Mouse (Mus musculus): Measurements from ENCODE around the gene Kcnh7.

Gene Kcnh7

DNA sequence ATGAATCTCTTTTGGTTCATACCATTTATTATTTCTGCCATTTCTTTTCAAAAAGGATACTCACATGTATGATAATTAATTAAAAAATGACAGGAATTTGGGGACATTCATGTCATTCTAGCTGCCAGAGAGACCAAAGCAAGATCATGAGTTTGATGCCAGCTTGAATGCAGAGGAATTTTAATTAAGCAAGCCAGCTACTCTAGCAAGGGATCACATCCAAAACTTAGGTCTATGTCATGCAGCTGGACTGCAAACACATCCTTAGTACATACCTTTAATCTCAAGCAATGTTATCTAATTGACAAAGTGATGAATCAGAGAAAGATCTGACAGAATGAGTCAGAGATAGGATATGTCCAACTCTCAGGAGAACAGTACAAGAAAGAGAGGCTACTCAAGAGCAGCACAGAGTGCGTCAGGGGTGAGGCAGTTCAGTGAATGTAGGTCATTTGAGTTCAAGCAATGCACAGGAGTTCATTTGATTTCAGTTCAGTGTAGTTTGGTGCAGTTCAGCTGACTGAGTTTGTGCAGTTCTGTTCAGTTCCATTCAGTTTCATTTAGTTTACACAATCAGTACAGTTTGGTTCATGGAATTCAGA is 248.7 kb downstream of the Kcnh7 start:
- DNase-seq (ENCODE audit: low spot score in 2 of 2), result no peak

DNA sequence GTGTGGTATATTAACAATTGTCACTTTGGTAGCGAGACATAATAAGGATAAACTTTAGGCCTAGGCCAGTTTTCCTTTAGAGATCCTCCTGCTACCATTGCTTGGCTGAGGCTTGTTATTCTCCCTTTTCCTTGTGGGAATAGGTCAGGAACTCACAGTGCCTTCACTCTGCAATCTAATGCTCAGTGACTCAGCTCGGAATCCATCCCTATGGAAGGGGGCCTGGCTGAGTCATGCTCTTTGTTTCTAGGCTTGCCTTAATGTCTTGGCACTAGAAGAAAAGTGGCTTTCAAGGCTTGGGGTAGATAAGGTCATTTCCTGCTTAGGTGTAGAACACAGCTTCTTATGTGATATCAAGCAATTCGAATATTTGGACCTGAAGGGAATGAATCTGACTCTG is 255.6 kb downstream of the Kcnh7 start:
- no peak for DNase-seq (ENCODE audit: low spot score in 2 of 2)

DNA sequence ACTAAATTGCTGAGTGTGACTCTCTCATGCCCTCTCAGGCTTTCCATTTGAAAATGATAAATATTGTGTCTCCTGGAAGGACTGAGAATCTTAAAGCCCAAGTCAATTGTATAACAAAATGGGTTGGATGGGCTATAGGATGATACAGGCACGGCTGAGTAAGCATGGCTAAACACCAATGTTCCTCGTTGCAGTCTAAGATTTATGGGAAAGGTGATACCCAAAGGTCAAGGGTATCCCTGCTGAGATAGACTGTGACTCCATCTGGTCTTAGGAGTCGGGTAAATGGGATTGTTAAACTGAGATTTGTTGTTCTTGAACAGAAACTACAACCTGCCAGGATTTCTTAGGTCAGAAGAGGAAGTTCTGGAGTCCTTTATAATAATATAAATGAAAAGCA is 256.0 kb downstream of the Kcnh7 start:
- no peak for DNase-seq (ENCODE audit: low spot score in 2 of 2)

DNA sequence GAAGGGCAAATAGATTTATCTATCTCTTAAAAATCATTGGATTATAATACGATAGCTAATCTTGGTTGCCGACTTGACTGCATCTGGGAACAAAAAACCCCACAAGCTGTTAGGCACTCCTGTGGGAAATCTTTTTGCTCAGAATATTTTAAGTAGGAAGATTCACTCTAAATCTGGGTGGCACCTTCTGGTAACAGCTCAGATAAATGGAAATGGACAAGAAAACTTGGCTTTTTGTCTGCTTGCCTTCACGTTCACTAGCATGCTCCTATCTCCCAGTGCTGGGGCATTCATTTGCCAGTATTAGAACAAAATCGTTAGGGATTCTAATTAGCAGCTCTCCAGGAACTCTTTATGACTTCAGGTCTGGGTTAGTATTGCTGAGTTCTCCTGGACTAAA is 260.3 kb downstream of the Kcnh7 start:
- DNase-seq (ENCODE audit: low spot score in 2 of 2), result peak in 1 of 2 experiments; percentile 16

DNA sequence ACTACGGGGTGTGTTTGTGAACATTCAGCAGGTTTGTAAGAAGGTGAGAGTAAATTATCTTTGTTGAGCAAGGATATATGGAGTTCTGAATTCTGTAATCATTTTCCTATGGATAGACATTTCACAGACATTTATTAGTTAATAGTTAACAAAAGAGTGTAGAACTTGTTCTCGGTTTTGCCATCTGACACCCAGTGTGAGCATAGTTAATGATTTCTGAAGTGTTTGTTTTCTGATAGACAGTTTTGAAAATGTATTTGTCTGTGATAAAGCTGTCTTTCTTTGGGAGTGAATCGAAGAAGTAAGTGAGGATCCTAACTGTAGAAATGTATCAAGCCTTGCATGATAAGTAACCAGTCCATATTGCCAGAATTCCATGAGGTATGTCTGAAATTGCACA is 276.4 kb downstream of the Kcnh7 start:
- no peak for DNase-seq (ENCODE audit: low spot score in 2 of 2)

DNA sequence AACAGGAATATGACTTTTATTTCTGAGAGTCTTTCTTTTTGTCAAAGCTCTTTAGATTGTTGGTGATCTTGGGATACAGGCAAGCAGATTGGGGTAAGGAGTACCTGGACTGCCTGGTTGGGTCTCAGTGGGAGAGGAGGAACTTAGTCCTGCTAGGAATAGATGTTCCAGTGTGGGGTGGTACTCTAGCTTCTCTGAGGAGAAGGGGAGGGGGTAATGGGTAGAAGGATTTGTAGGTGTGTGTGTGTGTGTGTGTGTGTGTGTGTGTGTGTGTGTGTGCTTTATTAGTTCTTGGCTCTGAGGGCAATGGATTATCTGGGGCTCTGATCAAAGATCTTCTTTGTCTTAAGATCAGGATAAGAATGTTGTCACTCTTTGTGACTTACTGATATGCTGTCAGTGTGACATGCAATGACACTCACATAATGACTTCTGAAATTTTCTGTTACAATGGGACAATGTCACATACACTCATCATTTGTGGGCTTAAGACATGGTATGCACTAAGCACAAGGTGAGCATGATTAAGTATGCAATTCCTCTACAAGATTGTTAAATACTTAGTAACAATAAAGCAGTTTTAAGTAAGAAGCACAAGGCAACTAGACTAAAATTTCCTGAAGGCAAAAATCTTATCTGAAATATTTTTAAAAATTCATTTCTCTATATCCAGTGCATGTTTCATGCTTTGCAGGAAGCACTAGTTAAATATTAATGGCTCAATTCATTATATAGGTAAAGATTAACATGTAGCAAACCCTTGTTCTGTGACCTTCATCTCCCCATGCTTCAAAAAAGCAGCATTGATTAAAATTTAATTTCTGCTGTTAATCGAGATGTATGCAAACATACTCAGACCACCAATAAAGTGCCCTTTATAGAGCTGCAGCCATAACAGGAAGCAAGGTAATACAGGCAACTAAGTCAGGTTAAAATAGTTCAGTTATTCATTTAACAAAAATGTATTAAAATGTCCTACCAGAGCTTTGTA is 281.4 kb downstream of the Kcnh7 start:
- DNase-seq (ENCODE audit: low spot score in 2 of 2), result no peak

DNA sequence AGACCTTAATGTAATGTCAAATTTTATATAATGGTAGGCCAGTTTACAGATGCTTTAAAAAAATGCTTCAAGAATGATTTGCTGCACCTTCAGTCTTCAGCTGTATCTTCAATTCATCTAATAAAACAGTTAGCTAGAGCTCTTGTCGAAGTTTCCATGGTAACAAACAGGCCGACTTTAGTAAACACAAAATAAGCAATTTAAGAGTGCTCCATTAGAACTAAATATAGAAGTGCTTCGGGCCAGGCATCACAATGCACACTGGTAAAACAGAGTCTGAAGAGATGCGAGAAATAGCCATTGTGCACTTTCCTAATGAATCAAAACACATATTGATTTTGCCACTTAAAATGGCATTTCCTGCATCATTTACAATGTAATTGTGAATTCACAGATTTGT is 305.3 kb downstream of the Kcnh7 start:
- no peak for DNase-seq (ENCODE audit: low spot score in 2 of 2)

DNA sequence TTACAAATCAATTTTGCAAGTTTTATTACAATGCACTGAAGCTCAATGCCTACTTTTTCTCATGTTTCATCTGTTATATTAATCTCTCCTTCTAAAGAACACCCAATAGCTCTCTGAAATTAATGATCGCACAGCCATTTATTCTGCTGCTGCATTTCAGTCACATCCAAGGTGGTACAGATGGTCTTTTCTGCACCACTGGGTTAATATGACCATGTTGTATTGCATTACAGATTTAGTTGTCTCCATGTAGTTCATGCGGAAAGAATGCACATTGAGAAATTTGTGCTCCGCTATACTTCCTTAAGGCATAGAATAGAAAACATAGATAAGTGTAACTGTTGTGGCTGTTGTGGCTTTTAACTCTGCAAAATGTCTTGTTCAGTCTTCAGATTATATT is 328.7 kb downstream of the Kcnh7 start:
- DNase-seq (ENCODE audit: low spot score in 2 of 2), result no peak

DNA sequence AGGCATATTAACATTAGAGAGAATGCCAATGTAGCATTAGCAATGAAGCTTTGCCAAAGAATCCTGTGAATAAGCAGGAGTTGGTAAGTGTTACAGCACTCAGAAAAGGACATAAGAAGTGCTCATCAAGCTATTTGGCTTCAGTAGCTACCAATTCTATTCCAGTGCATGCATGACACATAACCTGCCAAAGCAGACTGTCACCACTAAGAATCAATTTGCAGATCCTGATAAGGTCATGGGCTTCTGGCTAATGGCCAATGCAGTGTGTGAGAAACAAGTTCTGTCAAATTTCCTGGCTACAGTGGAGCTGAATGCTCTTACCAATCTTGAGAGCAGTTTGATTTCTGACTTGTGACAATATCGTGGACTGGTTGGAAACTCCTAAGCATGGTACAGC is 341.5 kb downstream of the Kcnh7 start:
- DNase-seq (ENCODE audit: low spot score in 2 of 2), result no peak

DNA sequence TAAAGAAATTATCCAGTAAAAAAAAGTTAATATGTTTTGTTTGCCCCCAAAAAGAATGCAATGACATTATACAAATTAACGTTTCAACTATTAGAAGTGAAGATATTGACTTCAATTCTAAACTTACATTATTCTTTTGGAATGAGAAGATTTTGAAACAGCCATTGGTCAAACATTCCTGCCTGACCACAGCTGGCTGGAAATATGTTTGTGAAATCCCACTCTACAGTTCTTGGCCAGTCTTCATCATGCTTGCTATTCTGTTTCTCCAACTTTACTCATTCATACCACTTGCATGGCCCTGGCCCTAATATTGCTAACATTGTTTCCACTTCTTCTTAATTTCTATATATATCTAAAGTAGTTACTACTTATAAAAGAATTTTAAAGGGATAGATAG is 349.8 kb downstream of the Kcnh7 start:
- DNase-seq (ENCODE audit: low spot score in 2 of 2), result no peak

DNA sequence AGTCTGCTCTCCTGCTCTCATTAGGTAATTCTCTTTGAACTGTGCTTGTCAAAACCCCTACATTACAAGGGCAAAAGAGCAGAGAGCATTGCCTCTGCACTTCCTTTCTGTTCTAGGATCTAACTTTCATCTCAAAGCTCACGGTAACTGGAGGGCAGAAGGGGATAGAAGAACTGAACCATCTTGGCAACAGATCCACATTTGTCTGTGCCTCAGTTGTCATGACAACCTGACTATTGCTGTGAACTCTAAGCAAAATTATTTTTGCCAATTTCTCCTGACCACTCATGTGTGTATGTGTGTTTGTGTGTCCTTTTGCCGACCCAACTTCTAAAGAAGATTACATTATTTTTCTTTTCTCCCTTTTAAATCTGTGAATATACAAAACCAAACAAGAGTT is 364.9 kb downstream of the Kcnh7 start:
- DNase-seq (ENCODE audit: low spot score in 2 of 2), result no peak

DNA sequence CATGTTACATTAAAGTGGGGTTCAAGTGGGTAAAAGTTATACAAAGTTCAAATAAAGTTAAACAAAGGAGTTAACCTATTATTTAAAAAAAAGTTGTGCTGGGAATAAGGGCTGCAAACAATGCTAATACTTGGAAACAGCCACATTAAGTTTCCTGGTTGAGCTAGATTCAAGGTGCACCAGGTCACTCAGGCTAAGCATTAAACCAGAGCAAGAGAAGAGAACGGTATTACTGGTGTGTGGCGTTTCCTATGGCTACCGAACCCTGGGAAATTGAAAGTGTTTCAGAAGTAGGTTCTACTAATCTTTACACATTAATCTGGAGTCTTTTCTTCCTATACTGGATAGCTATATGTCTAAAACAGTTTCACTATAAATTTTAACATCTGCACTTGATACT is 368.1 kb downstream of the Kcnh7 start:
- DNase-seq (ENCODE audit: low spot score in 2 of 2), result no peak

DNA sequence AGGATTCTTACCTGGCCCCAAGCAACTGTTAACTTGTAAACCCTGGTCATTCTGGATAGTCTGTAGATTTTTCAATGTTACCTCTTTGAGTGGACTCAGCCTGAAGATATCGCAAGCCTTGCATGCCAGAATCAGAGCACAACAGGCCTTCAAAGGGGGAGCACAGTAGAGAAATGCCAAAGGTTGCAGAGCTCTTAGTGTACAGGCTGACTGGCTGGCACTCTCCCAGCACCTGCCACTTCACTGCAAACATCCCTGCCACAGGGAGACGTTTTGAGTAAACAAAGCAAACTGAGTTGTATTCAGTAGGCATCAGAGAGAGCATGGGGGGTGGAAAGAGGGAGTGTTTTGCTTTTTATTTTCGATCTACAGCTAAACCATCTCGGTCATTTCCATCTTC is 375.3 kb downstream of the Kcnh7 start:
- no peak for DNase-seq (ENCODE audit: low spot score in 2 of 2)

DNA sequence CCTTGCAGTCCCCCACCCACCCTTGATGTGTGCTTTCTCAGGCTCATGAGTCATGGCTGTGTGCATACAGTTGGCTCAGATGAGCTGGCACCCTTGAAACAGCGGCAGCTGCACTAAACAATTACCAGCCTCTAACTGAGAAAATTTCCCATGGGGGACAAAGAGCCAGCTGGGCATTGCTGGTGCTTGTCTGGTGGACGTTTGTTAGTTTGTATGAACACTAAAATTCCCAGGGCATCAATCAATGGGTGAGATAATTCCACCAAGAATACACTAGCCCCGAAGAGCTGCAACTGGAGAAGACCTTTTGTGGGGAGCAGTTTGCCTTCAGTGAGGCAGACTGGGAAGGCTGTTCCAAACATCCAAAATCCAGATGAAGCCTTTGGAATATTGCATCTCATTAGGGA is 376.6 kb downstream of the Kcnh7 start:
- DNase-seq (ENCODE audit: low spot score in 2 of 2), result peak; percentile 65 to 71

DNA sequence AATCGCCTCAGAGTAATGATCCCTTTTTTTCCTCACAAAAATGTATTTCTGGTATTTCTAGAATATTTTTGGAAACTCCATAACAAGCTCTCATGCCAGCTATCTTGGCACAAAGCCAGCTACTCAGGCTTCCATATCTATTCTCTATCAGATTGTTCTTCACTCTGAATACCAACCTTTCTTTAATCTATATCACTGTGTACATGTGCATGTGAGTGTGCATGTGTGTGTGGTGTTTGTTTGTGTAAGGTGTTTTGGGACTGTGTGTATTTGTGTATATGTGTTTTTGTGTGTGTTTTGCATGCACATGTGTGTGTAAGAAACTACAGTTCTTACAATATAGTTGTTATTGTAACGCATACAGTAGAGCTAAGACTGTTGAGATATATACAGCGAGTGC is 377.2 kb downstream of the Kcnh7 start:
- no peak for DNase-seq (ENCODE audit: low spot score in 2 of 2)

DNA sequence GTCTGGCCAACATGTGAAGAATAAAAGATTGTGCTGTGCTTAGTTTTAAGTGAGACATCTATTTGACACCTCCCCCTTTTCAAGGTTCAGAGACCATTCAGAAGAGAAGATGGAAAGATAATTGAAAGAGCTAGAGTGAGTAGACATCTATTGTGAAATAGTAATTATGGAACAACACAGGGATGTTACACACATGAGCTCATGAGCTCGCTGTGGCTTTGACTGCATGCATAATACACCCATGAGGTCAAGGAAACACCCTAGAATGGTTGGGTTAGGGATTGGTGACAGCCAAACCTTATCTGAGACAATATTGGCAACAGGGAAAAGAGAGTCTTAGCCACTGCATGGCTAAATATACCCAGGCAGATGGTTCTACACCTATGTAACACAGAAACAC is 380.1 kb downstream of the Kcnh7 start:
- DNase-seq (ENCODE audit: low spot score in 2 of 2), result no peak

DNA sequence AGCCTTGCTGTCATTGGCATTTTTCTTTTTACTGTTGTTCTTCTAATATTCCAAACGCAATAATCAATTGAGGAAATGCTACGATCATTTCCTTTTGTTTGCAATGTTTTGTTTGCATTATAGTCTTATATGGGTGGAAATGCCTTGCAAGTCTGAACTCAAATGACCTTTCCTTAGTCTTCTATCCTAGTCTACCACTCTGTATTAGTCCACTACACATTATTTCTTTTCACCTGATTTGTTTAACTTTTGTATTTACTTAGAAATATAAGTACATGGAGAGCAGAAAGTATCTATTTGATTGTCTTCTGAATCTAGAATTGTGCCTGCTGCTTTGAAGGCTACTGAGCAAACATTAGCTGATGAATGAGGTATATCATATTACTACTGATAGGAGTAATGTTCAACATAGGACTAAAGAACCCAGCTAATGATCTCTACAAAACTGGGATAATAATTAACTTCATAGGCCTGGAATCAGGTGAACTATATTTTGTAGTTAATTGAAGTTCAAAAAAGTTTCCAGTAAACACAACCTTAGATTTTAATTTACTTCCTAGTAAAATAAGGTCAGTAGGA is 399.5 kb downstream of the Kcnh7 start:
- DNase-seq (ENCODE audit: low spot score in 2 of 2), result no peak

DNA sequence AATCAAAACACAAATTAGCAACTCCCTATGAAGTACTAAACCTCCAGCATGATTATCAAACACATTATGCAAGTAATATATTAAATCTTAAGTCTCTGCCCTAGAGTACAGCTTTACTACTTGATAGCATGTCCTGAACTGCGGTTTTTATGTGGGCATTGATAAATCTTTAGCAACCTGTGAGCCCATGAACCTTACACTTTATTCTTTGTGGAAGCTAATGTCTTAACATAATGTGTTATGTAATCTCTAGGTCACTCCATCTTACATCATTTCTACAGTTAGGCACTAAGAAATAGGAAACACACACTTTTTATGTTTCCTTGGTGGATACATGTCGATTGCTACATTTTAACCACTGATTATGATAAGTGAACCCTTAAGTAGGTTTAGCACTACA is 437.8 kb downstream of the Kcnh7 start:
- no peak for DNase-seq (ENCODE audit: low spot score in 2 of 2)

DNA sequence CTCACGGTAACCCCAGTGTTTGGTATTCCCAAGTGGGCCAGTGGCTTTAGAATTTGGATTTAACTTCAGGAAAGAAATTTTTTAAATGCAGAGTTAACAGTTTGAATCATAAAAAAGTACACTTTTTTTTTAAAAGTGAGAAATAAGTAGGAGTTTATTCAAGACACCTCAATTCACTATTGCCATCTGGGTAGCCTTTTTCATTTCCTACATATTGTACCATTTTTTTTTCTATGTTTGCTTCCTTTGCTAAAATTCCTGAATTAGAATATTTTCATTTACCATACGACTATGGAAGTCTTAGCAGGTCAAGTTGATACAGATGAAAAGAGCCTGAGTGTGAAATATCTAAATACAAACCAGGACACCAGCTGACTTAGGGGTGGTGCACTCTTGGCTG is 441.0 kb downstream of the Kcnh7 start:
- no peak for DNase-seq (ENCODE audit: low spot score in 2 of 2)

DNA sequence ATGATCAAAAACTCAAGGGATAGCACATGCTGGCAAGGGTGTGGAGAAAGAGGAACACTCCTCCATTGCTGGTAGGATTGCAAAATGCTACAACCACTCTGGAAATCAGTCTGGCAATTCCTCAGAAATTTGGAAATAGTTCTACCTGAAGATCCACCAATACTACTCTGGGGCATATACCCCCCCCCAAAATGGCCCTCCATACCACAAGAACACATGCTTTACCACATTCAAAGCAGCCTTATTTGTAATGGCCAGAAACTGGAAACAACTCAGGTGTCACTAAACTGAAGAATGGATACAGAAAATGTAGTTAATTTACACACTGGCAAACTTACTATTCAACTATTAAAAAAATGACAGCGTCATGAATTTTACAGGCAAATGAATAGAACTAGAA is 453.4 kb downstream of the Kcnh7 start:
- DNase-seq (ENCODE audit: low spot score in 2 of 2), result no peak

DNA sequence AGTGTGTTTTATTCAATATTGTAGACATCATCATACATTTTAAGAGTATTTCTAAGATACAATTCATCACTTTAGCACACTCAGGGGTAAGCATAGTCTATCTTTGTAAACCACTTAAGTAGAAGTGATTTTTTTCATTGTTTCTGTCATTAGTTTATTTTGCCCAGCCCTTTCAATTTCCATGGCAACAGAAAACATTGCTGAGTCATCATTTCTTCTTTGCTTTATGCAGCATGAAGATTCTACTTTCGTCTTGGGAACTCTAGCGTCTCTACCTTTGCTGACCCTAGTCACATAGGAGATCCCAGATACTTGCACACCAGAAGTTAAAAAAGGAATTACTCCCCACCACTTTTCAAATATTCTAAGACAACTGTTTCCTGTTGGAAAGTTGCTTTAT is 456.4 kb downstream of the Kcnh7 start:
- no peak for DNase-seq (ENCODE audit: low spot score in 2 of 2)

DNA sequence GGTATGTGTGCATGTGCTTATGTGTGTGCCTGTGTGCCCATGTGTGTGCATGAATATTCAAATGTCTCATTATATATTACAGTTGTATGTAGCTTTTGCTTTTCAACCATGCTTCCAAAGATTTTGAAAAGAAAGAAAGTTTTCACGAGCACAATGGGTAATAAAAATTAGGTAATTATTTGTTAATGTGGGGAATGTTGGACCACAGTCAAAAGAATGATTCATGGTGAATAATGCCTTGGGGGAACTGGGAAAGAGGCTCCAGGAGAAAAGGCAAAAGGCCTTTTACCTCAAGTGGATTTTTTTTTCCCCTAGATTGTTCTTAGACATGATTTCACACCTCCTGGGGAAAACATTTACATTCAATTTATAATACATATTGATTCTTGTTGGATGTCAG is 458.1 kb downstream of the Kcnh7 start:
- DNase-seq (ENCODE audit: low spot score in 2 of 2), result no peak

DNA sequence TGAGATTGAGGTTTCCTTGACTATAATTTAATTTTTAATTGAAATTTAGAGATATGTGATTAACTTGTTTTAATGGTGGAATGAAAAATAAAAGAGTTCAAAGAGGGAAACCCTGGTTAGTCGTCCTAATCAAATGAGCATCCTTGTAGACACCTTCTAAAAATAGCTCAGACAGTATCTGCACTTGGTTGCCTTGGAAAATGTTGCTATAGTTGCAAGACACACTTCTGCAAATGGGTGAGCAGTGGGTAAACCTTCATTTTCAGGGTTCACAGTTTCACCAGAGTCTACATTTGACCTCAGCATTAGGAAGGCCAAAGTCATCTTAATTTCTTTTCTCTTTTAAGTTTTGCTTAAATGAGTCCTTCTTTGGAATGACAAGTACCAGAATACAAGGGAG is 465.7 kb downstream of the Kcnh7 start:
- no peak for DNase-seq (ENCODE audit: low spot score in 2 of 2)
